Mouse (Mus musculus) kidney, adult 2 months (tissue): ENCODE data around the gene Fam3a. TPM values are rescaled to one million over a fixed set of nuclear protein-coding genes. Genes with fewer than 3 reads are reported as not detected.
"Not testable (repeated sequence)": the region's sequence is repeated elsewhere in the genome, so short reads cannot be mapped to it uniquely, and the experiment has no call there.

Source experiments
- DNase-seq: peaks from one replicate; pipeline ENCODE4 v3.0.0; 2021
- H3K27ac ChIP-seq: fragments of 200-500 bp; 2 replicates; pipeline ENCODE4 v1.5.1; 2012; ENCODE audit warnings: low read depth, low read length, control low read depth, inconsistent platforms; ENCODE audit not compliant: insufficient read depth
- H3K27me3 ChIP-seq: fragments of 200-500 bp; replicated peaks from 2 replicates; pipeline ENCODE4 v1.6.1; 2012; ENCODE audit warnings: mild to moderate bottlenecking, moderate library complexity, low read length, inconsistent platforms; ENCODE audit not compliant: control insufficient read depth, insufficient read depth
- H3K36me3 ChIP-seq: fragments of 200-500 bp; 2 replicates; pipeline ENCODE4 v1.6.1; 2012; ENCODE audit warnings: mild to moderate bottlenecking, moderate library complexity, low read length, inconsistent platforms; ENCODE audit not compliant: control insufficient read depth, insufficient read depth
- H3K4me1 ChIP-seq: fragments of 200-500 bp; 2 replicates; pipeline ENCODE4 v1.6.1; 2011; ENCODE audit warnings: low read length; ENCODE audit not compliant: control insufficient read depth, insufficient read depth
- H3K4me3 ChIP-seq: fragments of 200-500 bp; 2 replicates; pipeline ENCODE4 v1.5.1; 2011; ENCODE audit warnings: mild to moderate bottlenecking, low read depth, low read length, control low read depth; ENCODE audit not compliant: insufficient read depth
- CTCF ChIP-seq: fragments of 200-500 bp; conservative IDR thresholded peaks from 2 replicates; pipeline ENCODE4 v1.5.1; 2011; ENCODE audit warnings: low read depth, mild to moderate bottlenecking, control low read depth, low read length, moderate library complexity, mixed read lengths; ENCODE audit not compliant: insufficient read depth, insufficient read length
- POLR2A ChIP-seq: fragments of 200-500 bp; IDR thresholded peaks from one replicate; pipeline ENCODE4 v1.6.1; 2011; ENCODE audit warnings: low read depth, low read length, control low read depth
- WGBS: fragments of 180-500 bp; shearing (Covaris S2); methylation state at CpG from one replicate; pipeline ENCODE4 v1.1.7; 2018; 5-methylcytosine and 5-hydroxymethylcytosine counted together
- polyA plus RNA-seq: library from polyadenylated mRNA; depleted of rRNA; stranded (reverse); fragments of >200 nt; gene quantifications from 2 replicates; pipeline ENCODE4 v1.2.3, GENCODE M21; 2012; rRNA removed

Fam3a gene
- polyA plus RNA-seq, 1 experiment: 47.1 TPM

GRCm38 (mm10) chrX:74372888-74373549, 20.1 kb downstream of the Fam3a start, which contains the start of the genes Ubl4a and Slc10a3:
Gene Ubl4a (minus strand): TSS chrX:74373218.
Gene Slc10a3 (minus strand): TSS chrX:74373349.
- DNase-seq: peak; percentile 94
- TF ChIP-seq POLR2A (peak; percentile 27), CTCF (no peak)

DNA sequence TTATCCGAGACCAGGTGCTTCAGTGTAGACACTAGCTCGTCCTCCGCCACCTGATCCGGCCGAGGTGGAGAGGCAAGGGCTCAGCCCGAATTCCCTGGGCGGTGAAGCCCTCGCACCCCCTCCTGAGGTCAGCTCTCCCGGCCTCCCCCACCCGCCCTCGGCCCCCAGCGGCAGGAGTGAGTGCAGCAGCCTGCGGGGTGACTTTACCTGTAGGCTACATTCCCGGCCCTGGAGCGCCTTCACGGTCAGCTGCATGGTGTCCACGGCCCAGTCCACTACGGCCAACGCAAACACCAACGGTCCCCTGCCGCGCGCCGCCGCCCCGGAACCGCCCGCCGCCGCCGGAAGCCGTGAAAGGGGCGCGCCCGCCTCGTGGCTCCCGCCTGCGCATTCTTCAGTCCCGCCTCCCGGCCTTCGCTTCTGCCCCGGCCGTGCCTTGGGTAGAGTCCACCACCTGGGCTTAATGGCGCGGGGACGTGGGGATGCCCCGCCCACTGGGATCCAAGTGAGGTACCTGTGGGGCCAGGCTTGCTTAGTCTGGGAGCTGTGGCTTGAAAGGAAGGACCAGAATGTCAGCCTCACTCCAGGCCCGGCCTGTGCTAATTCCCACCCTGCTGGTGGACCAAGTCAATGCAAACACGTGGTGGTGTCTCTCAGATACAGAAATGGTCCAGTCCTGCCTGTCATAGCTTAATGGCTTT, 24.7 kb downstream of the Fam3a start:
- TF ChIP-seq POLR2A (no peak), CTCF (no peak)
- WGBS: 1% methylated on average over 47 of the region's 49 CpGs
- peaks cover 9% of the 10 kb centered on the region; the same call in 1 of the 2 replicates for H3K4me1 ChIP-seq
- H3K36me3 ChIP-seq: no peaks in the 10 kb centered on the region
- peak overlapping the region; percentile 74 for H3K27ac ChIP-seq
- DNase-seq: peak; percentile 87
- peak overlapping the region; percentile 80 for H3K4me3 ChIP-seq
- H3K27me3 ChIP-seq: no peaks in the 10 kb centered on the region

More at GRCm38 (mm10) chrX:74372888-74373549, 20.1 kb downstream of the Fam3a start, which contains the start of the genes Ubl4a and Slc10a3:
- no peaks in the 10 kb centered on the region for H3K27me3 ChIP-seq
- H3K36me3 ChIP-seq: no peaks in the 10 kb centered on the region
- WGBS: under 1% methylated on average over 30 of the region's 32 CpGs
- peak within 1 kb of the TSS; percentile 25; the same call in 1 of the 2 replicates for H3K27ac ChIP-seq
- H3K4me3 ChIP-seq: peak within 1 kb of the TSS; percentile 69
- peaks cover 4% of the 10 kb centered on the region; the same call in 1 of the 2 replicates for H3K4me1 ChIP-seq

DNA sequence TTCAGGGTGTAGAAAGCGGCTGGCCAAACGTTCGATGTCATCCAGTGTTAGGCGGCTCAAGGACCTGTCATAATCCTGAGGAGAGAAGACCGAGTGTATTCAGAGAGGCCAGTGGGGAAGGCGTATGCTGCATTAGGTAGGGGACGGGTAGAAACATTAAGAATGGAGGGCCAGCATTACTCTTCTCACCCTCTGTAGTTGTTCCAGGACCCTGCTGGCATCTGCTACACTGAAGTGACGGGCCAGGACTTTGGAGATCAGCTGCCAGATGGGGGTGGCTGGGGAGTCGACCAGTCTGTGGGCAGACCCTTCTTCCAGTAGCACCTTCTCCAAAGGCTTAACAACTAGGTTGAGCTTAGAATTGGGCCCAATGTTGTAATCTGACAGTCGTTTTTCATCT, 25.6 kb downstream of the Fam3a start:
- WGBS: 47% methylated on average over 10 of the region's 10 CpGs
- peaks cover 9% of the 10 kb centered on the region; the same call in 1 of the 2 replicates for H3K4me1 ChIP-seq
- no peak for DNase-seq
- peak overlapping the region; percentile 74 for H3K27ac ChIP-seq
- no peaks in the 10 kb centered on the region for H3K27me3 ChIP-seq
- peak overlapping the region; percentile 80 for H3K4me3 ChIP-seq
- H3K36me3 ChIP-seq: no peaks in the 10 kb centered on the region
- TF ChIP-seq CTCF (no peak), POLR2A (no peak)

GRCm38 (mm10) chrX:74359171-74359570, 33.9 kb downstream of the Fam3a start:
- H3K4me3 ChIP-seq: no peak overlapping the region
- TF ChIP-seq CTCF (no peak), POLR2A (no peak)
- DNase-seq: peak; percentile 51
- no peak overlapping the region; the same call in 1 of the 2 replicates for H3K27ac ChIP-seq
- H3K36me3 ChIP-seq: no peaks in the 10 kb centered on the region
- no peaks in the 10 kb centered on the region for H3K4me1 ChIP-seq
- 35% methylated on average over 11 of the region's 11 CpGs for WGBS
- H3K27me3 ChIP-seq: no peaks in the 10 kb centered on the region

DNA sequence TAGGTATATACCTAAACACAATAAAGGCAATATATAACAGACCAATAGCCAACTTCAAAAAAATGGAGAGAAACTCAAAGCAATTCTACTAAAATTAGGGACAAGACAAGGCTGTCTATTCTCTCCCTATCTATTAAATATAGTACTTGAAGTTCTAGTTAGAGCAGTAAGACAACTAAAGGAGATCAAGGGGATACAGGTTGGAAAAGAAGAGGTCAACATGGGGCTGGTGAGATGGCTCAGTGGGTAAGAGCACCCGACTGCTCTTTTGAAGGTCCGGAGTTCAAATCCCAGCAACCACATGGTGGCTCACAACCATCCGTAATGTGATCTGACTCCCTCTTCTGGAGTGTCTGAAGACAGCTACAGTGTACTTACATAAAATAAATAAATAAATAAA, 36.0 kb downstream of the Fam3a start:
- H3K27ac ChIP-seq, H3K4me1 ChIP-seq, H3K27me3 ChIP-seq, DNase-seq, H3K4me3 ChIP-seq, H3K36me3 ChIP-seq: not testable (repeated sequence)
- 80% methylated on average over 3 of the region's 3 CpGs for WGBS

DNA sequence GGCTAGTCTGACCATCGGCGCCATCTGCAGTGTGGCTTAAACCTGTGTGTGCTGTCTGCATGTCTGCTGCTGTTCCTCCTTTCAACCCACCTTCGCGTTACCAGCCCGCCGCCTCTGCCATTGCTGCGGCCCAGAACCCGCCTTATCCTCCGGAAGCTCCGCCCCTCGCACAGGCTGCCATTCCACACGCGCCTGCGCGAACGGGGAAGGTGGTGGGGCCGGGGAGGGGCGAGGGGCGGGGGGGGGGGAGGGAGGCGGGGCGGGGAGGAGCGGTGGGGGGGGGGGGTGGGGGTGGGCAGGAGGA, 39.7 kb downstream of the Fam3a start, which contains the start of gene Lage3:
Gene Lage3, minus strand, starts transcription at position 152 of the 304 bp plus-strand sequence.
- H3K4me3 ChIP-seq: peak within 1 kb of the TSS; percentile 67
- H3K36me3 ChIP-seq: no peaks in the 10 kb centered on the region
- TF ChIP-seq CTCF: no peak
- TF ChIP-seq POLR2A: peak; percentile 45
- WGBS: 0% methylated on average over 14 of the region's 22 CpGs
- H3K27me3 ChIP-seq: no peaks in the 10 kb centered on the region
- no peaks in the 10 kb centered on the region for H3K4me1 ChIP-seq
- DNase-seq: peak; percentile 89
- peak within 1 kb of the TSS; percentile 27; the same call in 1 of the 2 replicates for H3K27ac ChIP-seq

GRCm38 (mm10) chrX:74352645-74353466, 40.2 kb downstream of the Fam3a start:
- no peaks in the 10 kb centered on the region for H3K4me1 ChIP-seq
- peak overlapping the region; percentile 67 for H3K4me3 ChIP-seq
- H3K27ac ChIP-seq: peak overlapping the region; percentile 27; the same call in 1 of the 2 replicates
- H3K36me3 ChIP-seq: no peaks in the 10 kb centered on the region
- DNase-seq: no peak
- H3K27me3 ChIP-seq: no peaks in the 10 kb centered on the region
- WGBS: 4% methylated on average over 13 of the region's 13 CpGs
- no peak for TF ChIP-seq POLR2A
- TF ChIP-seq CTCF: no peak

Other genes with a start within 250 kb of the Fam3a start
- not detected in 2 replicates for gene Tex28, start 225.4 kb downstream of the Fam3a start, polyA plus RNA-seq
- not detected in 2 replicates for gene Tktl1, start 216.0 kb downstream of the Fam3a start, polyA plus RNA-seq
- gene Flna, start 143.5 kb downstream of the Fam3a start, polyA plus RNA-seq: 125 and 161 TPM in 2 replicates
- 41.1 and 45.2 TPM in 2 replicates for gene Emd, start 138.6 kb downstream of the Fam3a start, polyA plus RNA-seq
- gene Rpl10, start 122.5 kb downstream of the Fam3a start, polyA plus RNA-seq: 1,301 and 1,460 TPM in 2 replicates
- 79.6 and 104 TPM in 2 replicates for gene Taz, start 111.4 kb downstream of the Fam3a start, polyA plus RNA-seq
- 26.0 and 26.1 TPM in 2 replicates for gene Dnase1l1, start 110.9 kb downstream of the Fam3a start, polyA plus RNA-seq
- gene Atp6ap1, start 96.2 kb downstream of the Fam3a start, polyA plus RNA-seq: 382 and 458 TPM in 2 replicates
- gene Gdi1, start 88.3 kb downstream of the Fam3a start, polyA plus RNA-seq: 120 and 150 TPM in 2 replicates
- gene Fam50a, start 80.2 kb downstream of the Fam3a start, polyA plus RNA-seq: 13.1 and 17.7 TPM in 2 replicates
- gene Plxna3, start 64.2 kb downstream of the Fam3a start, polyA plus RNA-seq: 5.8 and 7.3 TPM in 2 replicates
- 78.3 and 81.7 TPM in 2 replicates for gene Lage3, start 39.7 kb downstream of the Fam3a start, polyA plus RNA-seq
- gene Ubl4a, start 20.1 kb downstream of the Fam3a start, polyA plus RNA-seq: 43.3 and 50.4 TPM in 2 replicates
- 13.9 and 17.4 TPM in 2 replicates for gene Slc10a3, start 19.9 kb downstream of the Fam3a start, polyA plus RNA-seq
- 10.7 and 11.2 TPM in 2 replicates for gene Ikbkg, start within 50 bp of the Fam3a start, polyA plus RNA-seq
- 34.1 and 34.8 TPM in 2 replicates for gene G6pdx, start 35.9 kb upstream of the Fam3a start, polyA plus RNA-seq
- not detected in 2 replicates for gene Gm6880, start 88.1 kb upstream of the Fam3a start, polyA plus RNA-seq
- gene Olfr1326-ps1, start 181.6 kb upstream of the Fam3a start, polyA plus RNA-seq: not detected in 2 replicates
- gene Olfr1325, start 199.4 kb upstream of the Fam3a start, polyA plus RNA-seq: not detected in 2 replicates